ENCODE assay signal across 21 mouse cellular contexts in genomic region chr10:70533986-70534385, GRCm38 (mm10).
"Had no signal": no experiment of that assay in that cellular context is flagged by ENCODE, and none has a peak within 500 bp of the region (broad histone marks: within the 10 kb centered on the region; RNA-seq: fewer than 3 reads in every experiment).

No protein-coding gene starts in this region.

- ATAC-seq: intestine, embryonic 15.5 days had no signal

- H3K4me1 ChIP-seq: intestine, embryonic 15.5 days; kidney, embryonic 15.5 days; limb, embryonic 12.5 days; limb, embryonic 15.5 days; liver, embryonic 13.5 days; midbrain, embryonic 10.5 days had no signal

- H3K9ac ChIP-seq: intestine, embryonic 15.5 days; kidney, embryonic 15.5 days; limb, embryonic 12.5 days; limb, embryonic 15.5 days; liver, embryonic 13.5 days had no signal

- H3K4me2 ChIP-seq: intestine, embryonic 15.5 days; kidney, embryonic 15.5 days; limb, embryonic 12.5 days; limb, embryonic 15.5 days; liver, embryonic 13.5 days had no signal

- H3K9me3 ChIP-seq: intestine, embryonic 15.5 days; kidney, embryonic 15.5 days; limb, embryonic 12.5 days; limb, embryonic 15.5 days; midbrain, embryonic 10.5 days had no signal

- DNase-seq: kidney, adult 11 months; kidney, adult 8-10 months; kidney, postnatal 10 days; kidney, postnatal 36 days; layer of hippocampus, adult 9-11 months; left cerebral cortex, postnatal 4 days; liver, embryonic 13.5 days; lung, adult 2 months; lung, postnatal 14 days; lung, postnatal 4 days; midbrain, embryonic 14.5 days; right cerebral cortex, postnatal 14 days; right cerebral cortex, postnatal 4 days; thymus, adult 18-20 months; thymus, postnatal 36 days had no signal

- H3K36me3 ChIP-seq: intestine, embryonic 15.5 days; kidney, embryonic 15.5 days; liver, embryonic 13.5 days had no signal

- H3K4me3 ChIP-seq: intestine, embryonic 15.5 days; kidney, embryonic 15.5 days; limb, embryonic 12.5 days; limb, embryonic 15.5 days; liver, embryonic 13.5 days; midbrain, embryonic 10.5 days had no signal

- H3K27me3 ChIP-seq: intestine, embryonic 15.5 days; kidney, embryonic 15.5 days; limb, embryonic 12.5 days; limb, embryonic 15.5 days; liver, embryonic 13.5 days had no signal

- H3K27ac ChIP-seq: intestine, embryonic 15.5 days; kidney, embryonic 15.5 days; limb, embryonic 12.5 days; limb, embryonic 15.5 days; liver, embryonic 13.5 days; midbrain, embryonic 10.5 days; stomach, postnatal 0 days had no signal
